Mouse (Mus musculus) CD8-positive naive resting alpha-beta T cell, adult 2 months (primary cell): Measurements from ENCODE around the gene Gm15319.
"Not testable (repeated sequence)": the region's sequence is repeated elsewhere in the genome, so short reads cannot be mapped to it uniquely, and the experiment has no call there.

Source experiments
- DNase-seq, 2 experiments: peaks; one replicate each; pipeline ENCODE4 v3.0.0; 2022; ENCODE audit warnings: low read depth in 2 of 2, low spot score in 2 of 2

Gm15319 gene

GRCm38 (mm10) chr8:20297939-20298505, 65.0 kb downstream of the Gm15319 start:
- DNase-seq = not testable (repeated sequence)

GRCm38 (mm10) chr8:20296803-20297702, 66.0 kb downstream of the Gm15319 start:
- DNase-seq = peak; percentile 57 to 60

GRCm38 (mm10) chr8:20295881-20296280, 67.1 kb downstream of the Gm15319 start:
- not testable (repeated sequence) for DNase-seq

GRCm38 (mm10) chr8:20294826-20295225, 68.2 kb downstream of the Gm15319 start:
- not testable (repeated sequence) for DNase-seq

- DNase-seq = not testable (repeated sequence)
Measured at GRCm38 (mm10) chr8:20293966-20294365, 69.0 kb downstream of the Gm15319 start.

- not testable (repeated sequence) for DNase-seq
Measured at GRCm38 (mm10) chr8:20290015-20290414, 73.0 kb downstream of the Gm15319 start.

- DNase-seq = not testable (repeated sequence)
Measured at GRCm38 (mm10) chr8:20288878-20289277, 74.1 kb downstream of the Gm15319 start.

GRCm38 (mm10) chr8:20287706-20288105, 75.3 kb downstream of the Gm15319 start:
- not testable (repeated sequence) for DNase-seq
